ENCODE assay signal across 17 mouse cellular contexts in genomic region chr7:55959801-55960200, GRCm38 (mm10).
"Had no signal": no experiment of that assay in that cellular context is flagged by ENCODE, and none has a peak within 500 bp of the region (broad histone marks: within the 10 kb centered on the region; RNA-seq: fewer than 3 reads in every experiment).

No protein-coding gene starts in this region.

- H3K4me2 ChIP-seq: lung, embryonic 15.5 days; midbrain, embryonic 12.5 days; neural tube, embryonic 12.5 days; stomach, embryonic 15.5 days had no signal

- H3K27me3 ChIP-seq: lung, embryonic 15.5 days; midbrain, embryonic 12.5 days; neural tube, embryonic 12.5 days; stomach, embryonic 15.5 days had no signal

- H3K27ac ChIP-seq: lung, embryonic 15.5 days; midbrain, embryonic 10.5 days; midbrain, embryonic 12.5 days; neural tube, embryonic 12.5 days; stomach, embryonic 15.5 days; stomach, postnatal 0 days had no signal

- H3K36me3 ChIP-seq: midbrain, embryonic 12.5 days; stomach, embryonic 15.5 days had no signal

- H3K9me3 ChIP-seq: lung, embryonic 15.5 days; midbrain, embryonic 12.5 days; neural tube, embryonic 12.5 days; stomach, embryonic 15.5 days had no signal

- ATAC-seq: liver, postnatal 0 days; lung, postnatal 0 days; midbrain, embryonic 16.5 days had no signal

- H3K4me1 ChIP-seq: neural tube, embryonic 12.5 days had no signal

- H3K9ac ChIP-seq: liver, postnatal 0 days; lung, embryonic 15.5 days; midbrain, embryonic 12.5 days; neural tube, embryonic 12.5 days; stomach, embryonic 15.5 days had no signal

- DNase-seq: liver, postnatal 0 days; lung, adult 2 months; lung, postnatal 14 days; lung, postnatal 4 days; midbrain, embryonic 14.5 days; right cerebral cortex, postnatal 14 days; thymus, adult 2 months; thymus, postnatal 25 days had no signal

- H3K4me3 ChIP-seq: lung, embryonic 15.5 days; midbrain, embryonic 10.5 days; midbrain, embryonic 12.5 days; myocyte; neural tube, embryonic 12.5 days; stomach, embryonic 15.5 days had no signal
